Mouse (Mus musculus): ENCODE measurements around the gene Sftpa1.

GRCm38 (mm10) chr14:41111031-41111668, 20.4 kb upstream of the Sftpa1 start:
- TF ChIP-seq HCFC1 (IDR thresholded peaks at IDR 0.05; ENCODE audit: borderline replicate concordance, insufficient read depth, low read length) (no peak), ZNF384 (IDR thresholded peaks at IDR 0.05; ENCODE audit: low read depth, low read length) (no peak), ZC3H11A (IDR thresholded peaks at IDR 0.05; ENCODE audit: borderline replicate concordance, low read depth, low read length) (no peak), MAFK (IDR thresholded peaks at IDR 0.05; ENCODE audit: insufficient read depth, low read depth, low read length) (no peak)

Measured in ES-E14 (cell line).